Mouse (Mus musculus): ENCODE data around the gene Rpl27a.

GRCm38 (mm10) chr7:109545255-109545993 lies 26.5 kb downstream of the Rpl27a start:
- no peak for TF ChIP-seq CTCF (IDR thresholded peaks at IDR 0.05; ENCODE audit: extremely low read depth, insufficient read length, insufficient replicate concordance, low read depth, low read length)
- no peak for TF ChIP-seq POLR2A (IDR thresholded peaks at IDR 0.05; ENCODE audit: low read depth, low read length)

Data from small intestine, adult 2 months (tissue).